In the genomic region with DNA sequence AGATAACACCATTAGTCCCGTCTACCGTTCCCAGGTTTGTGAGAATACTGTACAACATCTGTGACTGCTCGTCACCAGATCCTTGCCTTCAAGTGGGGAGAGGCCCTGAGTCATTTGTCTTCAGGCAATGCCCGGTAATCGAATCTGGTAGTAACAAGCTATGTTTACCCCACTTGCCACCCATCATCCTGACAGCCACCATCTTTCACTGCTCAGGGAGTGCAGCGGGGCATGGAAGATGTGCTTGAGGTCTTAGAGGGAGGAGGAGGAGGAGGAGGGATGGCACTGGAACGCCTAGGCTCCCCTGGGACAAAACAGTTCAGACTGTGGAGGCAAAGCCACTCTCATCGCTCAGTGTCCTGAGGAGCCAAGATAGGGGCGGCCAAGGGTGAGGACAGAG, we compare ENCODE assay signal across 11 mouse cellular contexts.
A peak's percentile ranks its signal among the peaks of the same experiment; 100 is the strongest.
DNase-seq lines count a peak whose midpoint lies in the region; ATAC-seq lines count a peak whose summit lies in the region.
"Had no signal": no experiment of that assay in that cellular context is flagged by ENCODE, and none has a peak within 500 bp of the region (broad histone marks: within the 10 kb centered on the region; RNA-seq: fewer than 3 reads in every experiment).

No protein-coding gene starts in this region.

- H3K36me3 ChIP-seq in heart, embryonic 10.5 days: peaks cover 8% of the 10 kb centered on the region; the same call in 1 of the 2 replicates
- H3K36me3 ChIP-seq in hindbrain, embryonic 16.5 days (ENCODE audit: control insufficient read depth, insufficient read depth, low read length): no peaks in the 10 kb centered on the region

- DNase-seq in heart, embryonic 10.5 days (ENCODE audit: low spot score): no peak
- DNase-seq in heart, postnatal 36 days: no peak
- DNase-seq in kidney, postnatal 4 days: peak; percentile 31 to 44
- no peak for DNase-seq in kidney, adult 9 months
- peak; percentile 65 for DNase-seq in retina, postnatal 1 day
- DNase-seq in adrenal gland, adult 2 months: no peak
- DNase-seq: cerebellum, postnatal 25 days had no signal

- H3K27me3 ChIP-seq in heart, embryonic 10.5 days (ENCODE audit: insufficient read depth, poor library complexity, severe bottlenecking): no peaks in the 10 kb centered on the region
- H3K27me3 ChIP-seq in hindbrain, embryonic 16.5 days (replicated peaks; ENCODE audit: control insufficient read depth, insufficient read depth, low read length): no peaks in the 10 kb centered on the region
- H3K27me3 ChIP-seq: liver, embryonic 15.5 days had no signal

- H3K9ac ChIP-seq in hindbrain, embryonic 16.5 days (ENCODE audit: low read depth, low read length): no peak overlapping the region
- H3K9ac ChIP-seq: liver, embryonic 15.5 days had no signal

- no peak overlapping the region for H3K4me2 ChIP-seq in hindbrain, embryonic 16.5 days (ENCODE audit: low read length)
- H3K4me2 ChIP-seq: liver, embryonic 15.5 days had no signal

- H3K27ac ChIP-seq in heart, embryonic 10.5 days: peak overlapping the region; percentile 69; the same call in 1 of the 2 replicates
- H3K27ac ChIP-seq in hindbrain, embryonic 16.5 days (ENCODE audit: low read depth, low read length): no peak overlapping the region
- H3K27ac ChIP-seq: liver, embryonic 15.5 days had no signal

- peaks cover 28% of the 10 kb centered on the region for H3K4me1 ChIP-seq in heart, embryonic 10.5 days
- H3K4me1 ChIP-seq in hindbrain, embryonic 16.5 days (ENCODE audit: control insufficient read depth, insufficient read depth, low read depth, low read length): peaks cover 21% of the 10 kb centered on the region
- H3K4me1 ChIP-seq: liver, embryonic 15.5 days had no signal

- intact Hi-C loops in heart, postnatal 36 days (cut with DNase I): no loop called here

- H3K4me3 ChIP-seq in heart, embryonic 10.5 days: no peak overlapping the region
- no peak overlapping the region for H3K4me3 ChIP-seq in hindbrain, embryonic 16.5 days (ENCODE audit: low read length)
- H3K4me3 ChIP-seq: liver, embryonic 15.5 days had no signal

- WGBS in heart, embryonic 10.5 days: 56% methylated on average over 9 of the region's 9 CpGs
- 34% methylated on average over 9 of the region's 9 CpGs for WGBS in hindbrain, embryonic 16.5 days

- ATAC-seq in hindbrain, embryonic 16.5 days: peak; percentile 19; the same call in 1 of the 2 replicates
- no peak for ATAC-seq in erythroid progenitor cell, adult 5-6 weeks (replicated peaks; ENCODE audit: low FRiP score, poor library complexity, severe bottlenecking)
- ATAC-seq: forebrain, embryonic 16.5 days had no signal

- no peaks in the 10 kb centered on the region for H3K9me3 ChIP-seq in heart, embryonic 10.5 days
- no peaks in the 10 kb centered on the region for H3K9me3 ChIP-seq in hindbrain, embryonic 16.5 days (ENCODE audit: control insufficient read depth, low read length)
- H3K9me3 ChIP-seq: liver, embryonic 15.5 days had no signal

Comparison
In these comparisons a context has a peak if more than half of its experiments do, and no peak if none do; other contexts are left out.
1. DNase-seq: peak in kidney, postnatal 4 days (2 of 2) and retina, postnatal 1 day (single experiment); none in heart, embryonic 10.5 days (single experiment), heart, postnatal 36 days (0 of 2), kidney, adult 9 months (single experiment) and adrenal gland, adult 2 months (single experiment).